Comparison of ENCODE assay signal across 19 mouse cellular contexts in genomic region chr8:116848042-116848441, GRCm38 (mm10).
"Had no signal": no experiment of that assay in that cellular context is flagged by ENCODE, and none has a peak within 500 bp of the region (broad histone marks: within the 10 kb centered on the region; RNA-seq: fewer than 3 reads in every experiment).

No protein-coding gene starts in this region.

- H3K4me1 ChIP-seq: liver, embryonic 15.5 days; lung, embryonic 15.5 days; midbrain, embryonic 10.5 days; midbrain, embryonic 12.5 days; neural tube, embryonic 13.5 days; neural tube, embryonic 15.5 days had no signal

- H3K4me3 ChIP-seq: liver, embryonic 15.5 days; lung, embryonic 15.5 days; midbrain, embryonic 10.5 days; midbrain, embryonic 12.5 days; myocyte; neural tube, embryonic 13.5 days; neural tube, embryonic 15.5 days had no signal

- H3K9ac ChIP-seq: liver, embryonic 15.5 days; liver, postnatal 0 days; lung, embryonic 15.5 days; midbrain, embryonic 12.5 days; neural tube, embryonic 13.5 days; neural tube, embryonic 15.5 days had no signal

- ATAC-seq: liver, postnatal 0 days; lung, postnatal 0 days; midbrain, embryonic 16.5 days had no signal

- H3K4me2 ChIP-seq: liver, embryonic 15.5 days; lung, embryonic 15.5 days; midbrain, embryonic 12.5 days; neural tube, embryonic 13.5 days; neural tube, embryonic 15.5 days had no signal

- DNase-seq: liver, postnatal 0 days; lung, adult 2 months; lung, postnatal 14 days; lung, postnatal 36 days; midbrain, embryonic 14.5 days; retina, postnatal 1 day; spleen, adult 18-20 months; thymus, adult 18-20 months; thymus, postnatal 14 days; thymus, postnatal 36 days had no signal

- H3K27me3 ChIP-seq: liver, embryonic 15.5 days; lung, embryonic 15.5 days; midbrain, embryonic 12.5 days; neural tube, embryonic 13.5 days; neural tube, embryonic 15.5 days had no signal

- H3K36me3 ChIP-seq: liver, embryonic 15.5 days; lung, embryonic 15.5 days; midbrain, embryonic 10.5 days; midbrain, embryonic 12.5 days; neural tube, embryonic 13.5 days; neural tube, embryonic 15.5 days had no signal

- H3K27ac ChIP-seq: liver, embryonic 15.5 days; lung, embryonic 15.5 days; midbrain, embryonic 10.5 days; midbrain, embryonic 12.5 days; neural tube, embryonic 13.5 days; neural tube, embryonic 15.5 days had no signal

- H3K9me3 ChIP-seq: liver, embryonic 15.5 days; lung, embryonic 15.5 days; midbrain, embryonic 12.5 days; neural tube, embryonic 13.5 days; neural tube, embryonic 15.5 days had no signal
